Mouse (Mus musculus) gonadal fat pad, adult 2 months (tissue): Measurements from ENCODE around the gene Elovl3. TPM values are rescaled to one million over a fixed set of nuclear protein-coding genes. Genes with fewer than 3 reads are reported as not detected.
"Not testable (repeated sequence)": the region's sequence is repeated elsewhere in the genome, so short reads cannot be mapped to it uniquely, and the experiment has no call there.

Experiments used
- DNase-seq: peaks from one replicate; pipeline ENCODE4 v3.0.0-alpha.2; 2012; ENCODE audit warnings: low read depth
- polyA plus RNA-seq: library from polyadenylated mRNA; depleted of rRNA; stranded (reverse); fragments of >200 nt; gene quantifications from 2 replicates; pipeline ENCODE4 v1.2.3, GENCODE M21; 2012; rRNA removed

Elovl3 gene
- polyA plus RNA-seq = 0.24 TPM in 1 of 2 replicates, not detected in the other

GRCm38 (mm10) chr19:46131694-46132525 is at the start of gene Elovl3:
Gene Elovl3 (plus strand): TSS chr19:46131897.
- DNase-seq = no peak

GRCm38 (mm10) chr19:46085185-46085584 is 46.5 kb upstream of the Elovl3 start:
- DNase-seq = no peak

- no peak for DNase-seq
Observed at GRCm38 (mm10) chr19:46086337-46086736, 45.4 kb upstream of the Elovl3 start.

GRCm38 (mm10) chr19:46087871-46088270 is 43.8 kb upstream of the Elovl3 start:
- DNase-seq = peak; percentile 74

GRCm38 (mm10) chr19:46091641-46092040 is 40.1 kb upstream of the Elovl3 start:
- DNase-seq = no peak

- DNase-seq = no peak
Observed at GRCm38 (mm10) chr19:46094144-46094543, 37.6 kb upstream of the Elovl3 start.

GRCm38 (mm10) chr19:46095291-46095690 is 36.4 kb upstream of the Elovl3 start:
- no peak for DNase-seq

- no peak for DNase-seq
Observed at GRCm38 (mm10) chr19:46096396-46096795, 35.3 kb upstream of the Elovl3 start.

GRCm38 (mm10) chr19:46099561-46099960 is 32.1 kb upstream of the Elovl3 start:
- no peak for DNase-seq

- DNase-seq = no peak
Observed at GRCm38 (mm10) chr19:46103437-46104186, 28.1 kb upstream of the Elovl3 start.

GRCm38 (mm10) chr19:46104187-46104557 is 27.5 kb upstream of the Elovl3 start:
- DNase-seq = no peak

- DNase-seq = peak; percentile 56
Observed at GRCm38 (mm10) chr19:46110214-46110613, 21.5 kb upstream of the Elovl3 start.

- DNase-seq = no peak
Observed at GRCm38 (mm10) chr19:46110781-46111180, 20.9 kb upstream of the Elovl3 start.

GRCm38 (mm10) chr19:46114617-46115016 is 17.1 kb upstream of the Elovl3 start:
- DNase-seq = no peak

GRCm38 (mm10) chr19:46119458-46119857 is 12.2 kb upstream of the Elovl3 start:
- no peak for DNase-seq

- no peak for DNase-seq
Observed at GRCm38 (mm10) chr19:46120872-46121271, 10.8 kb upstream of the Elovl3 start.

- DNase-seq = peak; percentile 26
Observed at GRCm38 (mm10) chr19:46123876-46124275, 7.8 kb upstream of the Elovl3 start.

- no peak for DNase-seq
Observed at GRCm38 (mm10) chr19:46124651-46125050, 7.0 kb upstream of the Elovl3 start.

GRCm38 (mm10) chr19:46126301-46126700 is 5.4 kb upstream of the Elovl3 start:
- DNase-seq = no peak

GRCm38 (mm10) chr19:46129737-46130136 is 2.0 kb upstream of the Elovl3 start:
- not testable (repeated sequence) for DNase-seq

- no peak for DNase-seq
Observed at GRCm38 (mm10) chr19:46131283-46131682, 414 bp upstream of the Elovl3 start.

- peak; percentile 81 for DNase-seq
Observed at GRCm38 (mm10) chr19:46132577-46132976, 880 bp downstream of the Elovl3 start.

- DNase-seq = no peak
Observed at GRCm38 (mm10) chr19:46135297-46135696, 3.6 kb downstream of the Elovl3 start.
